Mouse (Mus musculus): Measurements from ENCODE around the gene Ralgds. TPM values are rescaled to one million over a fixed set of nuclear protein-coding genes. Genes with fewer than 3 reads are reported as not detected.
"Not testable (repeated sequence)": the region's sequence is repeated elsewhere in the genome, so short reads cannot be mapped to it uniquely, and the experiment has no call there.

Gene Ralgds
- total RNA-seq, 2 experiments from 2014 or later = 23.9 to 26.0 TPM

- DNase-seq = peak; percentile 1
Measured at GRCm38 (mm10) chr2:28506291-28506690, 6.6 kb upstream of the Ralgds start.

- not testable (repeated sequence) for DNase-seq
Measured at GRCm38 (mm10) chr2:28511600-28511999, 1.3 kb upstream of the Ralgds start.

GRCm38 (mm10) chr2:28513431-28514370, 776 bp downstream of the Ralgds start:
- DNase-seq = peak; percentile 33

- peak; percentile 91 for DNase-seq
Measured at GRCm38 (mm10) chr2:28514489-28514888, 1.6 kb downstream of the Ralgds start.

- peak; percentile 90 for DNase-seq
Measured at GRCm38 (mm10) chr2:28517206-28517909, 4.4 kb downstream of the Ralgds start.

GRCm38 (mm10) chr2:28518231-28518630, 5.3 kb downstream of the Ralgds start:
- no peak for DNase-seq

- DNase-seq = no peak
Measured at GRCm38 (mm10) chr2:28520581-28520980, 7.7 kb downstream of the Ralgds start.

GRCm38 (mm10) chr2:28521571-28522151, 8.7 kb downstream of the Ralgds start:
- no peak for DNase-seq

- no peak for DNase-seq
Measured at GRCm38 (mm10) chr2:28522166-28522565, 9.2 kb downstream of the Ralgds start.

- DNase-seq = peak; percentile 93
Measured at GRCm38 (mm10) chr2:28523643-28524117, 10.8 kb downstream of the Ralgds start.

- no peak for DNase-seq
Measured at GRCm38 (mm10) chr2:28524406-28524805, 11.5 kb downstream of the Ralgds start.

- peak; percentile 57 for DNase-seq
Measured at GRCm38 (mm10) chr2:28525219-28525942, 12.5 kb downstream of the Ralgds start.

- peak; percentile 36 for DNase-seq
Measured at GRCm38 (mm10) chr2:28525943-28526876, 13.3 kb downstream of the Ralgds start.

- DNase-seq = no peak
Measured at GRCm38 (mm10) chr2:28527436-28528353, 14.8 kb downstream of the Ralgds start.

GRCm38 (mm10) chr2:28528354-28528730, 15.4 kb downstream of the Ralgds start:
- no peak for DNase-seq

GRCm38 (mm10) chr2:28529856-28530255, 16.9 kb downstream of the Ralgds start:
- DNase-seq = no peak

- DNase-seq = no peak
Measured at GRCm38 (mm10) chr2:28530311-28530710, 17.4 kb downstream of the Ralgds start.

GRCm38 (mm10) chr2:28532938-28533771, 20.2 kb downstream of the Ralgds start:
- peak; percentile 93 for DNase-seq

- DNase-seq = no peak
Measured at GRCm38 (mm10) chr2:28533901-28534435, 21.0 kb downstream of the Ralgds start.
